Mouse (Mus musculus) lung, postnatal 0 days (tissue): Measurements from ENCODE around the gene Zfp820.

Source experiments
- CTCF ChIP-seq: IDR thresholded peaks from 2 replicates; pipeline ENCODE4 v1.5.1; 2016; ENCODE audit warnings: antibody characterized with exemption, mild to moderate bottlenecking
- EP300 ChIP-seq: IDR thresholded peaks from 2 replicates; pipeline ENCODE4 v1.6.1; 2016; ENCODE audit warnings: antibody characterized with exemption, mild to moderate bottlenecking, control low read depth

- TF ChIP-seq EP300 (no peak), CTCF (no peak)
Observed at GRCm38 (mm10) chr17:21845545-21846321, at the start of gene Zfp820.
